Mouse (Mus musculus): ENCODE results near the gene Ubap2. TPM values are rescaled to one million over a fixed set of nuclear protein-coding genes. Genes with fewer than 3 reads are reported as not detected.

Gene Ubap2
- polyA plus RNA-seq, 1 experiment from 2014 or later = 64.4 TPM

- no peak overlapping the region for H3K4me3 ChIP-seq (replicated peaks)
- peaks cover 18% of the 10 kb centered on the region for H3K4me1 ChIP-seq
- WGBS = 86% methylated on average over 1 of the region's 1 CpGs
- H3K9ac ChIP-seq = no peak overlapping the region
- H3K27ac ChIP-seq (replicated peaks) = no peak overlapping the region
- no peak for ATAC-seq (ENCODE audit: insufficient number of reproducible peaks, low FRiP score, low TSS enrichment, low read depth)
- no peaks in the 10 kb centered on the region for H3K27me3 ChIP-seq
- H3K36me3 ChIP-seq = no peaks in the 10 kb centered on the region
- no peaks in the 10 kb centered on the region for H3K9me3 ChIP-seq (replicated peaks)
- H3K4me2 ChIP-seq (replicated peaks) = no peak overlapping the region
Measured at GRCm38 (mm10) chr4:41158251-41158650, 116.7 kb downstream of the Ubap2 start.

DNA sequence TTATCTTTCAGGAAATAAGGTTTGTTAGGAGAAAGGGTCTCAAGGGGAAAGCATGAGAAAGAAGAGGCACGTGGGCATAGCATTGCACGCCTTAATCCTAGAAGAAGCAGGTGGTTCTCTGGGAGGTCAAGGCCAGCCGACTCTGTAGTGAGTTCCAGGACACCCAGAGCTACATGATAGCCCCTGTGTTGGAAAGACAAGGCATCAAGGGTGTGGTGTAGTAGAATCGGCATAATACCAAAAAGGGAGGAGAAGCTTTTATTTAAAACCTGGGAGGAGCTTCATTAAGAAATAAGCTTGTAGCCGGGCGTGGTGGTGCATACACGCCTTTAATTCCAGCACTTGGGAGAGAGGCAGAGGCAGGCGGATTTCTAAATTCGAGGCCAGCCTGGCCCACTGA is 118.0 kb downstream of the Ubap2 start:
- Histone ChIP-seq H3K27ac (replicated peaks) (no peak overlapping the region), H3K9ac (no peak overlapping the region), H3K36me3 (no peaks in the 10 kb centered on the region), H3K9me3 (replicated peaks) (no peaks in the 10 kb centered on the region), H3K27me3 (no peaks in the 10 kb centered on the region), H3K4me3 (replicated peaks) (no peak overlapping the region), H3K4me2 (replicated peaks) (no peak overlapping the region), H3K4me1 (peaks cover 23% of the 10 kb centered on the region)
- 76% methylated on average over 9 of the region's 9 CpGs for WGBS
- ATAC-seq (ENCODE audit: insufficient number of reproducible peaks, low FRiP score, low TSS enrichment, low read depth) = no peak

DNA sequence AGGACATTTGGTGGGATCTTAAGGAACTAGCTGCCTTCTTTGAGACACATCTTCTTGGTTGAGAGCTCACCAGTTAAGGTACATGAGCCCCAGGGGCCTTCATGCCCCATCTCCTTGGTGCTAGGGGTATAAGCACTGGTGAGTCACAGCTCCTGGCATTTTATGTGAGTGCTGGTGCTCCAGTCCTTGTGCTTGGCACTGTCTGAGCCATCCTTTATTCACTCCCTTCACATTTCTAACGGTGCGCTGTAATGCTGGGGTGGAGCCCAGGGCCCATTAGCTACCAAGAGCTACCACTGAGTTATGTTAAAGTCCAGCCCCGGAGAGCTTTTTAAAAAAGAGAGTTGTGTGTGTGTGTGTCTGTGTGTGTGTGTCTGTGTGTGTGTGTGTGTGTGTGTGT is 121.8 kb downstream of the Ubap2 start:
- H3K27me3 ChIP-seq = no peaks in the 10 kb centered on the region
- no peak overlapping the region for H3K9ac ChIP-seq
- no peak for ATAC-seq (ENCODE audit: insufficient number of reproducible peaks, low FRiP score, low TSS enrichment, low read depth)
- H3K36me3 ChIP-seq = no peaks in the 10 kb centered on the region
- WGBS = 85% methylated on average over 3 of the region's 3 CpGs
- H3K27ac ChIP-seq (replicated peaks) = no peak overlapping the region
- no peaks in the 10 kb centered on the region for H3K9me3 ChIP-seq (replicated peaks)
- H3K4me3 ChIP-seq (replicated peaks) = no peak overlapping the region
- H3K4me2 ChIP-seq (replicated peaks) = no peak overlapping the region
- peaks cover 20% of the 10 kb centered on the region for H3K4me1 ChIP-seq

DNA sequence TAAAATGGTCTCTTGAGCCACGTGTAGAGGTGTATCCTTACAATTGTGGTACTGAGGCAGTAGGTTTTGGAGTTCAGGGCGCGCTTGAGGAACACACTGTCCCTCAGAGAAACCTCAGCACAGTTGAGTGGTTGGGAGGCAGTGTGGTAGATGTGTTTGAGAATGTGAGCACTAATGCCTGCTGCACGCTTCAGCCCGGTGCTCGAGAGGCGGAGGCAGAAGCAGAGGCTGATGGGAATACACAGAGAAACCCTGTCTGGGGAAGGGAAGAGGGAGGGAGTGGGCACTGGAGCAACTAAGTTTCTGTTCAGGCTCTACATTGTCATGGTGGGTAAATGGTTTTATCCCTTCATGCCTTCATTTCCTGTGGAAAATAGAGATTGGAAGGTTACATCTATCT is 123.8 kb downstream of the Ubap2 start:
- 89% methylated on average over 7 of the region's 7 CpGs for WGBS
- Histone ChIP-seq H3K27me3 (no peaks in the 10 kb centered on the region), H3K9me3 (replicated peaks) (no peaks in the 10 kb centered on the region), H3K4me3 (replicated peaks) (no peak overlapping the region), H3K36me3 (no peaks in the 10 kb centered on the region), H3K4me2 (replicated peaks) (no peak overlapping the region), H3K9ac (no peak overlapping the region), H3K27ac (replicated peaks) (no peak overlapping the region), H3K4me1 (peaks cover 8% of the 10 kb centered on the region; the same call in 1 of the 2 replicates)
- no peak for ATAC-seq (ENCODE audit: insufficient number of reproducible peaks, low FRiP score, low TSS enrichment, low read depth)

DNA sequence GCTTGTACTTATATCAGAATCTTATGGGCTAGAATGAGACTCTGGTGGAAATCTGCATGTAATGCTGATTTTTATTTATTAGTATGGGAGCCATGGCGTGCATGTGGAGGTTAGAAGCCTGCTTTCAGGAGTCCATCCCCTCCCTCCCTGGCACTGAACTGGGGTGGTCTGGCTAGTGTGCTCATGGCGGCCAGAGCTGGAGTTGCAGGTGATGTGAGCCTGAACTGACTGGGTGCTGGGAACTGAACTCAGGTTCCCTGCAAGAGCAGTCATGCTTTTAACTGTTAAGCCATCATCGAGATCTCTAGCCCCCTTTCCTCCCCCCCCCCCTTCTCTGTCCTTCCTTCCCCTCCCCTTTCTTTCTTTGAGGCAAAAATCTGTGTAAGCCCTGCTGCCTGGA is 125.1 kb downstream of the Ubap2 start:
- Histone ChIP-seq H3K27me3 (no peaks in the 10 kb centered on the region), H3K4me1 (peaks cover 8% of the 10 kb centered on the region; the same call in 1 of the 2 replicates), H3K36me3 (no peaks in the 10 kb centered on the region), H3K4me2 (replicated peaks) (no peak overlapping the region), H3K4me3 (replicated peaks) (no peak overlapping the region), H3K9me3 (replicated peaks) (no peaks in the 10 kb centered on the region), H3K27ac (replicated peaks) (no peak overlapping the region), H3K9ac (no peak overlapping the region)
- no peak for ATAC-seq (ENCODE audit: insufficient number of reproducible peaks, low FRiP score, low TSS enrichment, low read depth)
- WGBS = 75% methylated on average over 3 of the region's 3 CpGs

Other genes with a start within 250 kb of the Ubap2 start
- 0.27 and 0.30 TPM in 2 replicates for gene Aqp7, start 227.0 kb downstream of the Ubap2 start, polyA plus RNA-seq (2015; fragmentation: Nextera tagmentation; extraction: Ambion mirVana)
- gene Aqp3, start 177.0 kb downstream of the Ubap2 start, polyA plus RNA-seq (2015; fragmentation: Nextera tagmentation; extraction: Ambion mirVana) = 88.7 and 94.8 TPM in 2 replicates
- 25.0 and 28.1 TPM in 2 replicates for gene Nol6, start 150.7 kb downstream of the Ubap2 start, polyA plus RNA-seq (2015; fragmentation: Nextera tagmentation; extraction: Ambion mirVana)
- gene Ube2r2, start 139.4 kb downstream of the Ubap2 start, polyA plus RNA-seq (2015; fragmentation: Nextera tagmentation; extraction: Ambion mirVana) = 80.4 and 84.7 TPM in 2 replicates
- 59.7 and 60.8 TPM in 2 replicates for gene Dcaf12, start 39.7 kb upstream of the Ubap2 start, polyA plus RNA-seq (2015; fragmentation: Nextera tagmentation; extraction: Ambion mirVana)
- 54.0 and 54.1 TPM in 2 replicates for gene Ubap1, start 73.9 kb upstream of the Ubap2 start, polyA plus RNA-seq (2015; fragmentation: Nextera tagmentation; extraction: Ambion mirVana)
- gene Kif24, start 189.7 kb upstream of the Ubap2 start, polyA plus RNA-seq (2015; fragmentation: Nextera tagmentation; extraction: Ambion mirVana) = 7.3 and 8.9 TPM in 2 replicates
- gene Nudt2, start 190.0 kb upstream of the Ubap2 start, polyA plus RNA-seq (2015; fragmentation: Nextera tagmentation; extraction: Ambion mirVana) = 47.0 and 47.1 TPM in 2 replicates
- 7.6 and 7.7 TPM in 2 replicates for gene AI464131, start 227.9 kb upstream of the Ubap2 start, polyA plus RNA-seq (2015; fragmentation: Nextera tagmentation; extraction: Ambion mirVana)
- gene 1110017D15Rik, start 242.2 kb upstream of the Ubap2 start, polyA plus RNA-seq (2015; fragmentation: Nextera tagmentation; extraction: Ambion mirVana) = 15.1 and 31.4 TPM in 2 replicates